Mouse (Mus musculus) myocyte (in vitro differentiated cells): ENCODE data around the gene Hnrnpd. TPM values are rescaled to one million over a fixed set of nuclear protein-coding genes. Genes with fewer than 3 reads are reported as not detected.

Experiments
- H3K27me3 ChIP-seq: one replicate; pipeline ENCODE4 v1.6.1; 2011; ENCODE audit not compliant: control insufficient read depth, insufficient read depth, insufficient read length
- H3K36me3 ChIP-seq: one replicate; pipeline ENCODE4 v1.6.1; 2011; ENCODE audit not compliant: control insufficient read depth, insufficient read depth
- H3K4me2 ChIP-seq: one replicate; pipeline ENCODE4 v1.6.1; 2011; ENCODE audit warnings: low read depth, control low read depth
- H3K4me3 ChIP-seq: one replicate; pipeline ENCODE4 v1.5.1; 2011; ENCODE audit warnings: mild to moderate bottlenecking, control low read depth, moderate library complexity
- H3K79me2 ChIP-seq: one replicate; pipeline ENCODE4 v1.6.1; 2011; ENCODE audit not compliant: control insufficient read depth, insufficient read depth
- H3ac ChIP-seq: one replicate; pipeline ENCODE4 v1.6.1; 2011; ENCODE audit not compliant: control insufficient read depth, insufficient read length
- CEBPB ChIP-seq: IDR thresholded peaks from 2 replicates; pipeline ENCODE4 v1.6.1; 2011; ENCODE audit warnings: mild to moderate bottlenecking, moderate library complexity; ENCODE audit not compliant: poor library complexity, insufficient read depth, severe bottlenecking
- E2F4 ChIP-seq: IDR thresholded peaks from one replicate; pipeline ENCODE4 v1.6.1; 2011; ENCODE audit warnings: mild to moderate bottlenecking, control low read depth, moderate library complexity; ENCODE audit not compliant: insufficient read depth
- MAX ChIP-seq: IDR thresholded peaks from one replicate; pipeline ENCODE4 v1.6.1; 2011; ENCODE audit warnings: low read depth, mild to moderate bottlenecking, control low read depth
- MYOD1 ChIP-seq, 3 experiments: IDR thresholded peaks; one replicate each; pipeline ENCODE4 v1.6.1; 2011; ENCODE audit warnings: control low read depth in 2 of 3, low read depth in 2 of 3, mild to moderate bottlenecking in 2 of 3, moderate library complexity in 1 of 3; ENCODE audit not compliant: insufficient read length in 2 of 3, control insufficient read depth in 1 of 3
- MYOG ChIP-seq, 3 experiments: IDR thresholded peaks; one replicate each; pipeline ENCODE4 v1.6.1; 2011; ENCODE audit warnings: control low read depth in 2 of 3, low read depth in 2 of 3, mild to moderate bottlenecking in 2 of 3; ENCODE audit not compliant: insufficient read length in 2 of 3, control insufficient read depth in 1 of 3, insufficient read depth in 1 of 3
- POLR2A ChIP-seq: IDR thresholded peaks from one replicate; pipeline ENCODE4 v1.6.1; 2011; ENCODE audit warnings: low read depth, mild to moderate bottlenecking, control low read depth, moderate library complexity; ENCODE audit not compliant: insufficient read length
- POLR2AphosphoS2 ChIP-seq: IDR thresholded peaks from one replicate; pipeline ENCODE4 v1.6.1; 2011; ENCODE audit warnings: low read depth, control low read depth; ENCODE audit not compliant: insufficient read length
- REST ChIP-seq: IDR thresholded peaks from one replicate; pipeline ENCODE4 v1.6.1; 2011; ENCODE audit warnings: mild to moderate bottlenecking, control low read depth, moderate library complexity; ENCODE audit not compliant: insufficient read depth, insufficient read length
- SRF ChIP-seq: IDR thresholded peaks from one replicate; pipeline ENCODE4 v1.6.1; 2011; ENCODE audit warnings: low read depth; ENCODE audit not compliant: control insufficient read depth, insufficient read length
- TCF12 ChIP-seq: IDR thresholded peaks from one replicate; pipeline ENCODE4 v1.6.1; 2011; ENCODE audit warnings: mild to moderate bottlenecking, control low read depth; ENCODE audit not compliant: poor library complexity, insufficient read depth, severe bottlenecking
- TCF3 ChIP-seq: IDR thresholded peaks from one replicate; pipeline ENCODE4 v1.6.1; 2011; ENCODE audit warnings: low read depth, control low read depth; ENCODE audit not compliant: insufficient read length
- USF1 ChIP-seq: IDR thresholded peaks from one replicate; pipeline ENCODE4 v1.6.1; 2011; ENCODE audit warnings: low read depth, mild to moderate bottlenecking, control low read depth, moderate library complexity
- polyA plus RNA-seq: library from polyadenylated mRNA; unstranded; fragments of >200 nt; fragmentation: generic; extraction: Trizol; gene quantifications from one replicate; pipeline ENCODE4 v1.2.1, GENCODE M21; 2012; ENCODE audit warnings: missing spikeins

Gene Hnrnpd
- polyA plus RNA-seq, 1 experiment: 86.4 TPM

GRCm38 (mm10) chr5:100008485-100008884 is 29.7 kb upstream of the Hnrnpd start:
- Histone ChIP-seq H3K4me3 (no peak overlapping the region), H3K36me3 (no peaks in the 10 kb centered on the region), H3K4me2 (no peak overlapping the region), H3K79me2 (no peaks in the 10 kb centered on the region), H3K27me3 (peaks cover 3% of the 10 kb centered on the region), H3ac (no peak overlapping the region)
- no peak for TF ChIP-seq POLR2A
- TF ChIP-seq E2F4: no peak
- TF ChIP-seq TCF12: no peak
- no peak for TF ChIP-seq TCF3
- TF ChIP-seq CEBPB: no peak
- no peak for TF ChIP-seq MYOD1 (IDR thresholded peaks at IDR 0.05; ENCODE audit: control insufficient read depth in 1 of 3, insufficient read length in 2 of 3, low read depth in 2 of 3)
- no peak for TF ChIP-seq MYOG (IDR thresholded peaks at IDR 0.05; ENCODE audit: control insufficient read depth in 1 of 3, insufficient read depth in 1 of 3, insufficient read length in 2 of 3, low read depth in 2 of 3)
- no peak for TF ChIP-seq MAX
- TF ChIP-seq SRF: no peak
- no peak for TF ChIP-seq POLR2AphosphoS2
- no peak for TF ChIP-seq USF1
- TF ChIP-seq REST: no peak

DNA sequence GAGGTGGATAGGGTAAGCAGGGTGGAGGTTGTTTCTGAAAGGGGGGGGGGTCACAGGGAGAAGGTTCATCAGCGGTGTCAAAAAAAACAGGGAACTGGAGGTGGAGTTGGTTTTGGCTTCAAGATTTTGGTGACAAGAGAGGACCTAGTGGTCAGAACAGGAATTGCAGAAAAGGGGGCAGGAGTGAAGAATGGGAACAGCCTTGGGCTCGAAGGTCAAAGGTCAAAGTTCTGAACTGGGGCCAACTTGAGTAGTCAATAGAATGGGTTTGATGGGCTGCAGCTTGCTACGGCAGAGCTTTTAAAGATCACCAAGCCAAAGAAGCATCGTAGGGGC is 28.3 kb upstream of the Hnrnpd start:
- no peak for TF ChIP-seq MAX
- no peak for TF ChIP-seq USF1
- TF ChIP-seq E2F4: no peak
- H3K27me3 ChIP-seq: peaks cover 2% of the 10 kb centered on the region
- H3K4me2 ChIP-seq: no peak overlapping the region
- no peaks in the 10 kb centered on the region for H3K79me2 ChIP-seq
- H3K36me3 ChIP-seq: no peaks in the 10 kb centered on the region
- no peak overlapping the region for H3K4me3 ChIP-seq
- H3ac ChIP-seq: no peak overlapping the region

DNA sequence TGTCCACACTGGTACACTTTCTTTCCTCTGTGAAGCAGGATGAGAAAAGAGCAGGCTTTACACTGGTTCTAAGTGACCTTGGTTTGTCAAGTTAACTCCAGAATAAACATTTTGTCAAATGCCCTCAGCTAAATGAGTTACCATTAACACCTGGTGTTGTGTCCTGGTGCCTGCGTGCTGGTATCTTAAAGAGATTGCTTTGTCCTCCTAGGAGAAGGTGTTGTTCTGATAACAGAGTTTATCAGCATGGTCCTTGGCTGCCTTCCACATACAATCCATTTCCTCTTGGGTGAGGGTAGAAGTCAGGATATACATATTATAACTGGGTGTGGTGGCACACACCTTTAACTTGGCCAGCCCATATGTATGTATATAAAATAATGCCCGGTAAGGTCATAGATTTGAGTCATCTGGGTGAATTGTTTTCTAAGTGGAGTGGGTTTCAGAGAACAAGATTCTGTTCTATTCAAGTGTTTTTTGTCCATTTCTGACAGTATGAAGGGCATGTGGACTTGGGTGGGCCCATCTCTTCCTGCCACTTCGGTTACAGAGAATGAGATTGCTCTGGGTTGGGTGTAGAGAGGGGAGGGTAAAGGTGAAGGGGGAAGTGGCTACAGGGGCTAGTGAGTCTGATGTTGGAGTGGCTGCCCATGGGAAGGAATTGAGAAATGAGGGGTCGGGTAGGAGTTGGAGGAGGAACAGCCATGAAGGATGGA is 27.7 kb upstream of the Hnrnpd start:
- no peaks in the 10 kb centered on the region for H3K27me3 ChIP-seq
- no peak overlapping the region for H3K4me2 ChIP-seq
- TF ChIP-seq MYOG (IDR thresholded peaks at IDR 0.05; ENCODE audit: control insufficient read depth in 1 of 3, insufficient read depth in 1 of 3, insufficient read length in 2 of 3, low read depth in 2 of 3): no peak
- no peak for TF ChIP-seq CEBPB
- no peak for TF ChIP-seq TCF3
- no peak for TF ChIP-seq MAX
- no peak for TF ChIP-seq TCF12
- no peak for TF ChIP-seq REST
- no peak for TF ChIP-seq POLR2A
- H3K4me3 ChIP-seq: no peak overlapping the region
- no peaks in the 10 kb centered on the region for H3K79me2 ChIP-seq
- H3K36me3 ChIP-seq: no peaks in the 10 kb centered on the region
- H3ac ChIP-seq: no peak overlapping the region

DNA sequence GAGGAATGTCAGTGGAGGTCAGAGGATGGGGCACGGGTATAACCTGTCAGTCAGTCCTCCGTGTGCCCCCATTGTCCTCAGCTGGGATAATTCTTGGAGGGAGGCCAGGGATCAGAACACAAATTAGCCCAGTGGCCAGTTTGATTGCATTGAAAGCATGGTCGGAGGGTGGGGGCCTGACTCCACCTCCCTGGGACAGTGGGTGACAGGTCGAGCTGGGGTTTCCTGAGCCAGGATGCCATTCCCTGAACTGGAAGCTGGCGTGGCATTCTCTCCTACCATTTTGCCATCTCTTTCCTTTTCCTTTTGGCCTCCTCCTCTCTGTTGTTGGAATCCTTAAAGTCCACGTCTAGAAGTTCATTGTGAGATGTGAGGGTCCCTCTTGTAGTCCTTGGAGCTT is 27.2 kb upstream of the Hnrnpd start:
- H3K4me3 ChIP-seq: no peak overlapping the region
- H3K4me2 ChIP-seq: no peak overlapping the region
- H3K27me3 ChIP-seq: no peaks in the 10 kb centered on the region
- H3ac ChIP-seq: no peak overlapping the region
- H3K36me3 ChIP-seq: no peaks in the 10 kb centered on the region
- TF ChIP-seq CEBPB (no peak), POLR2A (no peak), USF1 (no peak), TCF3 (no peak), TCF12 (no peak), E2F4 (no peak)
- no peaks in the 10 kb centered on the region for H3K79me2 ChIP-seq

DNA sequence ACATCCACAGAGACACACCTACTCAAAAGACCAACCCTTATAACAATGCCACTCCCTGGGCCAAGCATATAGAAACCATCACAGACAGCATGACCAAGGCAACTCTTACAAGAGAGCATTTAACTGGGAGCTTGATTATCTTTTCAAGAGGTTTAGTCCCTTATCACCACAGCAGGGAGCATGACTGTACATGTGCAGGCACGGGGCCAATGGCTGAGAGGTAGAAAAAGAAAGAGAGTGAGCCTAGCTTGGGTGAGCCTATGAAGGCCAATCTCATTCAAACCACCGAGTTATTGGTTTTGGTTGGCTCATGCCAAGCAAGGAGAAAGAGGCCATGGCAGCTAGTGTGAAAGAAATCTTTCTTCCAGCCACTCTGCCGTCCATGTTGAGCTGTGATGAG is 26.7 kb upstream of the Hnrnpd start:
- H3K36me3 ChIP-seq: no peaks in the 10 kb centered on the region
- no peaks in the 10 kb centered on the region for H3K27me3 ChIP-seq
- no peak overlapping the region for H3K4me2 ChIP-seq
- no peak overlapping the region for H3ac ChIP-seq
- H3K4me3 ChIP-seq: no peak overlapping the region
- no peaks in the 10 kb centered on the region for H3K79me2 ChIP-seq
- TF ChIP-seq TCF3 (no peak), MYOD1 (IDR thresholded peaks at IDR 0.05; ENCODE audit: control insufficient read depth in 1 of 3, insufficient read length in 2 of 3, low read depth in 2 of 3) (no peak), MAX (no peak), TCF12 (no peak), POLR2A (no peak), CEBPB (no peak), MYOG (IDR thresholded peaks at IDR 0.05; ENCODE audit: control insufficient read depth in 1 of 3, insufficient read depth in 1 of 3, insufficient read length in 2 of 3, low read depth in 2 of 3) (no peak), USF1 (no peak), POLR2AphosphoS2 (no peak), SRF (no peak)
